Mouse (Mus musculus): ENCODE results near the gene Hdgf. TPM values are rescaled to one million over a fixed set of nuclear protein-coding genes. Genes with fewer than 3 reads are reported as not detected.

The Hdgf gene
- polyA plus RNA-seq, 1 experiment: 1,011 TPM

- TF ChIP-seq GATA1 (IDR thresholded peaks at IDR 0.05; ENCODE audit: borderline replicate concordance, low read length) (no peak), FLI1 (IDR thresholded peaks at IDR 0.05; ENCODE audit: low read length) (no peak)
- Histone ChIP-seq H3K9me3 (no peaks in the 10 kb centered on the region), H3K36me3 (replicated peaks; ENCODE audit: low read length) (peaks cover 6% of the 10 kb centered on the region), H3K4me3 (replicated peaks) (no peak overlapping the region), H3K27me3 (replicated peaks) (peaks cover 98% of the 10 kb centered on the region), H3K4me1 (peaks cover 62% of the 10 kb centered on the region)
These were observed 43.9 kb downstream of the Hdgf start for GRCm38 (mm10) chr3:87949955-87950515.

GRCm38 (mm10) chr3:87951946-87952345 lies 45.8 kb downstream of the Hdgf start:
- H3K27me3 ChIP-seq (replicated peaks): peaks cover 96% of the 10 kb centered on the region
- H3K4me3 ChIP-seq (replicated peaks): peak overlapping the region; percentile 25
- no peaks in the 10 kb centered on the region for H3K9me3 ChIP-seq
- H3K36me3 ChIP-seq (replicated peaks; ENCODE audit: low read length): no peaks in the 10 kb centered on the region
- H3K4me1 ChIP-seq: peaks cover 52% of the 10 kb centered on the region
- no peak for TF ChIP-seq GATA1 (IDR thresholded peaks at IDR 0.05; ENCODE audit: borderline replicate concordance, low read length)
- no peak for TF ChIP-seq FLI1 (IDR thresholded peaks at IDR 0.05; ENCODE audit: low read length)

GRCm38 (mm10) chr3:87952440-87952839 lies 46.3 kb downstream of the Hdgf start:
- TF ChIP-seq FLI1 (IDR thresholded peaks at IDR 0.05; ENCODE audit: low read length) (no peak), GATA1 (IDR thresholded peaks at IDR 0.05; ENCODE audit: borderline replicate concordance, low read length) (no peak)
- no peaks in the 10 kb centered on the region for H3K36me3 ChIP-seq (replicated peaks; ENCODE audit: low read length)
- H3K4me3 ChIP-seq (replicated peaks): no peak overlapping the region
- peaks cover 50% of the 10 kb centered on the region for H3K4me1 ChIP-seq
- H3K27me3 ChIP-seq (replicated peaks): peaks cover 94% of the 10 kb centered on the region
- no peaks in the 10 kb centered on the region for H3K9me3 ChIP-seq

- H3K4me3 ChIP-seq (replicated peaks): no peak overlapping the region
- no peaks in the 10 kb centered on the region for H3K36me3 ChIP-seq (replicated peaks; ENCODE audit: low read length)
- H3K9me3 ChIP-seq: no peaks in the 10 kb centered on the region
- peaks cover 36% of the 10 kb centered on the region for H3K4me1 ChIP-seq
- H3K27me3 ChIP-seq (replicated peaks): peaks cover 80% of the 10 kb centered on the region
- TF ChIP-seq FLI1 (IDR thresholded peaks at IDR 0.05; ENCODE audit: low read length) (no peak), GATA1 (IDR thresholded peaks at IDR 0.05; ENCODE audit: borderline replicate concordance, low read length) (no peak)
These were observed 51.9 kb downstream of the Hdgf start for GRCm38 (mm10) chr3:87958056-87958455.

DNA sequence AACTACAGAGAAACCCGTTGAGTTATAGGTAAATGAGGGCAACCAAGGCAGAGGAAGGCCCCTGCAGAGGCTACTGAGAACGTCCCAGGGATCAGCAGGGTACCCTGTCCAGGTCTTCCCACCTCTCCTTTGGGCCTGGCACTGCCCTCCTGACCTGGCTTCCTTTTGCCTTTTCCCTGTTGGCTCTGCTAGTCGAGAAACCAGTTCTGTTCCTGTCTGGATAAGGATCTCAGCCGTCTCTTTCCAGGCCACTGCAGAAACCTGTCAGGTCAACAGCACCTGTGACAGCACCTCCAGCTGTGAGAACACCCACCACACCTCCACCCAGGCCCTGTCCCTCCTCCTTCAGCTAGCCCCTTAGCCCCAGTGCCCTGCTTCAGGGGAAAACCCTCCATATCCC lies 52.4 kb downstream of the Hdgf start:
- TF ChIP-seq GATA1 (IDR thresholded peaks at IDR 0.05; ENCODE audit: borderline replicate concordance, low read length): no peak
- TF ChIP-seq FLI1 (IDR thresholded peaks at IDR 0.05; ENCODE audit: low read length): no peak
- Histone ChIP-seq H3K4me1 (peaks cover 40% of the 10 kb centered on the region), H3K4me3 (replicated peaks) (no peak overlapping the region), H3K9me3 (no peaks in the 10 kb centered on the region), H3K27me3 (replicated peaks) (peaks cover 80% of the 10 kb centered on the region), H3K36me3 (replicated peaks; ENCODE audit: low read length) (no peaks in the 10 kb centered on the region)

- no peak for TF ChIP-seq FLI1 (IDR thresholded peaks at IDR 0.05; ENCODE audit: low read length)
- H3K4me3 ChIP-seq (replicated peaks): no peak overlapping the region
- H3K36me3 ChIP-seq (replicated peaks; ENCODE audit: low read length): no peaks in the 10 kb centered on the region
- peaks cover 40% of the 10 kb centered on the region for H3K4me1 ChIP-seq
- H3K9me3 ChIP-seq: no peaks in the 10 kb centered on the region
- H3K27me3 ChIP-seq (replicated peaks): peaks cover 77% of the 10 kb centered on the region
These were observed 52.8 kb downstream of the Hdgf start for GRCm38 (mm10) chr3:87958967-87959366.

DNA sequence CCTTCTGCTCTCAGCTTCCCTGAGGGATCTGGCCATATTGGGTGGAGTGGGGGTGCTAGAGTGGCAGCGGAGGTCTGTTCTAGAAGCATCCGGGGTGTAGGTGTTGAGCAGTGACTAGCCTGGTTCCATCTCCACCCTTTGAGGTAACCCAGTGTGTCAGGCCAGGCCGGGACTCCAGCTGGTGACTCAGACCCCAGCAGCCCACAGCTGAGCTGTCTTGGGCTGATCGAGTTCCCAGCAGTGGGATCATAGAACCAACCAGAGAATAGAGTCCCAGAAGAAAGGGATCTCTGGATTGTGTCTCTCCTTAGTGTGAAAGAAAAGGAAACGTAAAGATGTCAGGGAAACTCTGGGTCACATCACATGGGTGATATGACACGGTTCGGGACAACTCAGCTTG lies 53.2 kb downstream of the Hdgf start:
- no peak for TF ChIP-seq GATA1 (IDR thresholded peaks at IDR 0.05; ENCODE audit: borderline replicate concordance, low read length)
- no peak for TF ChIP-seq FLI1 (IDR thresholded peaks at IDR 0.05; ENCODE audit: low read length)
- H3K27me3 ChIP-seq (replicated peaks): peaks cover 77% of the 10 kb centered on the region

DNA sequence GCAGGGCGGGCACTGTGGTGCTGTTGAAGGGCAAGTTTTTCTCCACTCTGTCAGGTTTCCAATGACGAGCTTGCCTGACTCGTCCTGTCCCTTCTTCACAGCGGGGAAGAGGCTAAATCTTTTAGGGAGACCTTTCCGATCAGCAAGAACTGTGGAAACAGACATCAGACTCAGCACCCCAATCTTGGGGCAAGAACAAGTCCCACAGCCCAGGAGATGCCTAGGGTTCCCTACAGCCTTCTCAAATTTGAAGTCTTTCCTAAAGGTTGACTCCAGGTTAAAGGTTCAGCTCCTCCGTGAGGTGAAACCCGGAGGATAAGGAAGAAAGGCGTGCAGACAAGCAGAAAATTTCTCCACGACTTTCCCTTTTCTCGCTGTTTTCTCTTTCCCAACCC lies 54.1 kb downstream of the Hdgf start:
- TF ChIP-seq FLI1 (IDR thresholded peaks at IDR 0.05; ENCODE audit: low read length) (no peak), GATA1 (IDR thresholded peaks at IDR 0.05; ENCODE audit: borderline replicate concordance, low read length) (no peak)
- Histone ChIP-seq H3K36me3 (replicated peaks; ENCODE audit: low read length) (no peaks in the 10 kb centered on the region), H3K9me3 (0 out of 2 replicates have a peak, but pooled peaks cover under 1% of the 10 kb centered on the region), H3K4me1 (peaks cover 40% of the 10 kb centered on the region), H3K4me3 (replicated peaks) (peak overlapping the region; percentile 91), H3K27me3 (replicated peaks) (peaks cover 73% of the 10 kb centered on the region)

More for the DNA sequence above, 53.2 kb downstream of the Hdgf start:
- H3K4me1 ChIP-seq: peaks cover 40% of the 10 kb centered on the region
- H3K9me3 ChIP-seq: no peaks in the 10 kb centered on the region
- H3K36me3 ChIP-seq (replicated peaks; ENCODE audit: low read length): no peaks in the 10 kb centered on the region
- no peak overlapping the region for H3K4me3 ChIP-seq (replicated peaks)

GRCm38 (mm10) chr3:87960586-87961191 lies 54.6 kb downstream of the Hdgf start:
- Histone ChIP-seq H3K36me3 (replicated peaks; ENCODE audit: low read length) (no peaks in the 10 kb centered on the region), H3K9me3 (peaks cover 5% of the 10 kb centered on the region; the same call in 1 of the 2 replicates), H3K4me1 (peaks cover 40% of the 10 kb centered on the region), H3K4me3 (replicated peaks) (peak overlapping the region; percentile 91), H3K27me3 (replicated peaks) (peaks cover 72% of the 10 kb centered on the region)
- TF ChIP-seq FLI1 (IDR thresholded peaks at IDR 0.05; ENCODE audit: low read length): no peak
- no peak for TF ChIP-seq GATA1 (IDR thresholded peaks at IDR 0.05; ENCODE audit: borderline replicate concordance, low read length)

Other genes starting within 250 kb of the Hdgf start
- gene Lrrc71, start 157.7 kb upstream of the Hdgf start, polyA plus RNA-seq (2012; ENCODE audit: insufficient read depth, low replicate concordance): 7.0 and 16.6 TPM in 2 replicates
- gene Ntrk1, start 111.2 kb upstream of the Hdgf start, polyA plus RNA-seq (2012; ENCODE audit: insufficient read depth, low replicate concordance): not detected in 2 replicates
- not detected in 2 replicates for gene Insrr, start 109.4 kb upstream of the Hdgf start, polyA plus RNA-seq (2012; ENCODE audit: insufficient read depth, low replicate concordance)
- gene Pear1, start 82.0 kb upstream of the Hdgf start, polyA plus RNA-seq (2012; ENCODE audit: insufficient read depth, low replicate concordance): 164 and 715 TPM in 2 replicates
- gene Sh2d2a, start 59.6 kb upstream of the Hdgf start, polyA plus RNA-seq (2012; ENCODE audit: insufficient read depth, low replicate concordance): 0.12 TPM in 1 of 2 replicates, not detected in the other
- gene Prcc, start 20.7 kb upstream of the Hdgf start, polyA plus RNA-seq (2012; ENCODE audit: insufficient read depth, low replicate concordance): 62.4 and 99.1 TPM in 2 replicates
- 3.1 and 14.1 TPM in 2 replicates for gene Mrpl24, start 13.2 kb downstream of the Hdgf start, polyA plus RNA-seq (2012; ENCODE audit: insufficient read depth, low replicate concordance)
- 2.9 and 3.6 TPM in 2 replicates for gene Isg20l2, start 24.0 kb downstream of the Hdgf start, polyA plus RNA-seq (2012; ENCODE audit: insufficient read depth, low replicate concordance)
- gene Rrnad1, start 24.4 kb downstream of the Hdgf start, polyA plus RNA-seq (2012; ENCODE audit: insufficient read depth, low replicate concordance): 13.9 and 14.0 TPM in 2 replicates
- 0.47 TPM in 1 of 2 replicates, not detected in the other for gene Crabp2, start 42.3 kb downstream of the Hdgf start, polyA plus RNA-seq (2012; ENCODE audit: insufficient read depth, low replicate concordance)
- 0.29 TPM in 1 of 2 replicates, not detected in the other for gene Nes, start 64.8 kb downstream of the Hdgf start, polyA plus RNA-seq (2012; ENCODE audit: insufficient read depth, low replicate concordance)
- gene Bcan, start 93.9 kb downstream of the Hdgf start, polyA plus RNA-seq (2012; ENCODE audit: insufficient read depth, low replicate concordance): not detected in 2 replicates
- gene Hapln2, start 121.3 kb downstream of the Hdgf start, polyA plus RNA-seq (2012; ENCODE audit: insufficient read depth, low replicate concordance): not detected in 2 replicates
- 5.3 and 18.9 TPM in 2 replicates for gene Gpatch4, start 136.8 kb downstream of the Hdgf start, polyA plus RNA-seq (2012; ENCODE audit: insufficient read depth, low replicate concordance)
- gene Naxe, start 152.2 kb downstream of the Hdgf start, polyA plus RNA-seq (2012; ENCODE audit: insufficient read depth, low replicate concordance): 30.3 and 44.6 TPM in 2 replicates
- not detected in 2 replicates for gene Ttc24, start 172.0 kb downstream of the Hdgf start, polyA plus RNA-seq (2012; ENCODE audit: insufficient read depth, low replicate concordance)
- gene Iqgap3, start 175.7 kb downstream of the Hdgf start, polyA plus RNA-seq (2012; ENCODE audit: insufficient read depth, low replicate concordance): 3.3 and 6.8 TPM in 2 replicates
- 60.2 and 145 TPM in 2 replicates for gene Mef2d, start 236.1 kb downstream of the Hdgf start, polyA plus RNA-seq (2012; ENCODE audit: insufficient read depth, low replicate concordance)